Mouse (Mus musculus): ENCODE measurements around the gene Eif2ak4. TPM values are rescaled to one million over a fixed set of nuclear protein-coding genes. Genes with fewer than 3 reads are reported as not detected.

The Eif2ak4 gene
- 7.5 and 7.6 TPM in 2 replicates for polyA plus RNA-seq (2015; fragmentation: Nextera tagmentation; extraction: Ambion mirVana)

- H3K9me3 ChIP-seq: no peaks in the 10 kb centered on the region
- ATAC-seq: peak; percentile 98
- H3K36me3 ChIP-seq: no peaks in the 10 kb centered on the region
- H3K4me1 ChIP-seq (replicated peaks): peaks cover 17% of the 10 kb centered on the region
- WGBS: under 1% methylated on average over 61 of the region's 61 CpGs
- H3K4me2 ChIP-seq (replicated peaks): peak within 1 kb of the TSS; percentile 71
- H3K4me3 ChIP-seq (replicated peaks): peak within 1 kb of the TSS; percentile 82
- peak within 1 kb of the TSS; percentile 90 for H3K27ac ChIP-seq
- H3K9ac ChIP-seq (replicated peaks): peak within 1 kb of the TSS; percentile 86
- no peaks in the 10 kb centered on the region for H3K27me3 ChIP-seq
Observed at GRCm38 (mm10) chr2:118388341-118389335, at the start of gene Eif2ak4. Eif2ak4 (plus strand) TSS chr2:118388618.

DNA sequence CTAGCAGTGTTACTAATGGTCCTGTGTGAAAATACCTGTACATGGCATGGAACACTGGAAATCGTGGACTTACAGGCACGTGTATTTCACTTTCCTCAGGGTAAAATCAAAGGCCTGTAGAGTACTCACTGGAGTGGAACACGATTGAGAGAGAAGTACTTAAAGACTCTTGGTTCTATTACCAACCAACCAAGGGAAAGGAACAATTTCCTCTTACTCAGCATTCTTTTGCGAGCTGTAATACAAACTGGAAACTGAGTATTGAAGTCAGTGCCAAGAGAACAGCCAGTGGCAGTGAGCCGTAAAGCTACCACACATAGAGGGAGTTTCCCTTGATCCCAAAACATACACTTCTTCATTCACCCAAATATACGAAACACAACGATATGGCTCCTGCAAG is 47.1 kb upstream of the Eif2ak4 start:
- Histone ChIP-seq H3K27me3 (no peaks in the 10 kb centered on the region), H3K4me2 (replicated peaks) (no peak overlapping the region), H3K4me3 (replicated peaks) (no peak overlapping the region), H3K4me1 (replicated peaks) (peaks cover 9% of the 10 kb centered on the region; the same call in 1 of the 2 replicates), H3K9me3 (no peaks in the 10 kb centered on the region), H3K9ac (replicated peaks) (no peak overlapping the region), H3K36me3 (no peaks in the 10 kb centered on the region), H3K27ac (no peak overlapping the region)
- no peak for ATAC-seq
- 83% methylated on average over 7 of the region's 7 CpGs for WGBS

GRCm38 (mm10) chr2:118343897-118344296 is 44.5 kb upstream of the Eif2ak4 start:
- no peak overlapping the region for H3K4me3 ChIP-seq (replicated peaks)
- no peak for ATAC-seq
- no peaks in the 10 kb centered on the region for H3K36me3 ChIP-seq
- H3K9ac ChIP-seq (replicated peaks): no peak overlapping the region
- H3K27me3 ChIP-seq: no peaks in the 10 kb centered on the region
- H3K4me2 ChIP-seq (replicated peaks): no peak overlapping the region
- peaks cover 9% of the 10 kb centered on the region; the same call in 1 of the 2 replicates for H3K4me1 ChIP-seq (replicated peaks)
- H3K9me3 ChIP-seq: no peaks in the 10 kb centered on the region
- no peak overlapping the region for H3K27ac ChIP-seq
- WGBS: 81% methylated on average over 3 of the region's 3 CpGs

DNA sequence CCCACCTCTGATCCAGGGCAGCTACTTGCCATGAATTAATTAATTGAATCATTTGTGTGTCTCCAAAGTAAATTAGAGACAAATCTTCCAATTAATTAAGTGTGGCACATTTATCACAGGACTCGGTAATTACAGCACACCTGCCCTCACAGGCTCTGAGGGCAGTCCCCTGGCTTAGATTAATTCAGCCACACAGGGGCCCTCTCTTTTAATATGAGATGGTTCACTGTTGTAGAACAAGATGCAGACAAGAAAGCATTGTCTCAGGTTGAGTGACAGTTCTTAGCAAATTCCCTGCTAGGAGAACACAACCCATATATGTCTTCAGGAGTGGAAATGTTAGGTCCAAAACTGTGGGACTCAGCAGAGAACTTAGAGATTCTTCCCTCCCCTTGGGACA is 42.9 kb upstream of the Eif2ak4 start:
- H3K4me3 ChIP-seq (replicated peaks): no peak overlapping the region
- no peak overlapping the region for H3K9ac ChIP-seq (replicated peaks)
- H3K27ac ChIP-seq: no peak overlapping the region
- H3K4me1 ChIP-seq (replicated peaks): peaks cover 9% of the 10 kb centered on the region; the same call in 1 of the 2 replicates
- H3K36me3 ChIP-seq: no peaks in the 10 kb centered on the region
- ATAC-seq: no peak
- H3K9me3 ChIP-seq: no peaks in the 10 kb centered on the region
- no peaks in the 10 kb centered on the region for H3K27me3 ChIP-seq
- WGBS: 24% methylated on average over 1 of the region's 1 CpGs
- no peak overlapping the region for H3K4me2 ChIP-seq (replicated peaks)

DNA sequence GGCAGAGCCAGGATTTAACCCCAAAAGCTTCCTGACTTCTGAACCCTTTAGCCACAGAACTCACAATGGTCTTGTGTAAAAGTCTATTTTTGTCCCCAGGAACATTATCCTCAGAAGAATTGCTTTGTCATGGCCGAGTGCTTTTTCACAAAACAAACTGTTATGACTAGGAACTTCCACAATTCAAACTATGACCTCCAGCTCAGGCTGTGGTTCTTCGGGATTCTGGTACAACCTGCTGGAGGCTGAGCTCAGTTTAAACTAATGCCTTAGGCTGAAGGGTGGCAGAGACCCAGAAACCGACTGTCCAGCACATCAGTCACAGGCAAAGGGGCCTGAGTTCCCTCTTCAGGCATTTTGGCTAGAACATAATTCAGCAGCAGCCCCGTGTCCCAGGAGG is 34.9 kb upstream of the Eif2ak4 start:
- Histone ChIP-seq H3K9me3 (no peaks in the 10 kb centered on the region), H3K4me2 (replicated peaks) (no peak overlapping the region), H3K4me1 (replicated peaks) (peaks cover 19% of the 10 kb centered on the region), H3K27me3 (no peaks in the 10 kb centered on the region), H3K27ac (no peak overlapping the region), H3K9ac (replicated peaks) (no peak overlapping the region), H3K4me3 (replicated peaks) (no peak overlapping the region), H3K36me3 (no peaks in the 10 kb centered on the region)
- ATAC-seq: no peak
- 27% methylated on average over 4 of the region's 4 CpGs for WGBS

GRCm38 (mm10) chr2:118353916-118354403 is 34.5 kb upstream of the Eif2ak4 start:
- H3K27ac ChIP-seq: no peak overlapping the region
- no peak overlapping the region for H3K4me3 ChIP-seq (replicated peaks)
- ATAC-seq: no peak
- H3K27me3 ChIP-seq: no peaks in the 10 kb centered on the region
- H3K4me2 ChIP-seq (replicated peaks): no peak overlapping the region
- H3K9me3 ChIP-seq: no peaks in the 10 kb centered on the region
- H3K9ac ChIP-seq (replicated peaks): no peak overlapping the region
- peaks cover 19% of the 10 kb centered on the region for H3K4me1 ChIP-seq (replicated peaks)
- 37% methylated on average over 4 of the region's 4 CpGs for WGBS
- H3K36me3 ChIP-seq: no peaks in the 10 kb centered on the region

- H3K4me1 ChIP-seq (replicated peaks): peaks cover 19% of the 10 kb centered on the region
- no peak overlapping the region for H3K9ac ChIP-seq (replicated peaks)
- no peaks in the 10 kb centered on the region for H3K36me3 ChIP-seq
- ATAC-seq: peak; percentile 86
- H3K27ac ChIP-seq: no peak overlapping the region
- no peak overlapping the region for H3K4me2 ChIP-seq (replicated peaks)
- WGBS: 41% methylated on average over 6 of the region's 6 CpGs
- H3K9me3 ChIP-seq: no peaks in the 10 kb centered on the region
- H3K27me3 ChIP-seq: no peaks in the 10 kb centered on the region
- no peak overlapping the region for H3K4me3 ChIP-seq (replicated peaks)
Observed at GRCm38 (mm10) chr2:118355138-118355719, 33.2 kb upstream of the Eif2ak4 start.

DNA sequence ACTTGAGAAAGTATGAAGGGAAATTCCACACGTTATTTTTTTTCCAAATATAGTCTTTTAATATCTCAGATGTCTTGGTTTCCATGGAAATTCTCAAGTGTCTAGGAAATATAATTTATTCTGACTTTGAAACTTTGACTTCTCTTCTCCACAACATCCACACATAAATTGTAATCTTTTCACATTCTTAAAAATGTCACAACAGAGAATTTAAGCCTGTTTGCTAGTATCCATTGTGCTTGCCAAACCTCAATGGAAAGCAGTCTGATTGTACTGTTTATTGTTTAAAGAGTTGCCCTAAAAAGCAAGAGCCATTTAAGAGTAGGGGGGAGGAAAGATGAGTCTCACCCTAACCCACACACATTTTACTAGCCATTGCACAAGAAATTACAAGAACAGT is 16.6 kb upstream of the Eif2ak4 start:
- no peak overlapping the region for H3K4me2 ChIP-seq (replicated peaks)
- H3K4me1 ChIP-seq (replicated peaks): peaks cover 18% of the 10 kb centered on the region
- H3K9me3 ChIP-seq: no peaks in the 10 kb centered on the region
- WGBS: 59% methylated on average over 1 of the region's 1 CpGs
- H3K9ac ChIP-seq (replicated peaks): no peak overlapping the region
- no peak overlapping the region for H3K4me3 ChIP-seq (replicated peaks)
- peaks cover 45% of the 10 kb centered on the region for H3K27me3 ChIP-seq
- H3K36me3 ChIP-seq: no peaks in the 10 kb centered on the region
- no peak overlapping the region for H3K27ac ChIP-seq
- ATAC-seq: no peak

DNA sequence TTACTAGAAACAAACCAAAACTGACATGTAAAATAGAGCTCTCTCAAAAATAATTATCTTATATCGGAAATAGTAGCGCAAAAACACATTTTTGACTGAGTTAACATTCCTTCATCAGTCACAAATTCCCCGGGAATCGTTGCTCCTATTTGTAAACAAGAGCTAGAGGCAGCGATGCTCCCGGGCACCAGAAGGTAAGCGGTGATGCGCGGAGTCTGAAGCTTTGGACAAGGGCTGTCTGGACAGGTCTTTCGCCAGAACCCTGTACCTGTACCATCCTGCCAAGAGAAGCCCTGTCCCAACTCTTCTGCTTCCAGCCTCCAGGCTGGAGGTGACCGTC is 15.9 kb upstream of the Eif2ak4 start:
- H3K36me3 ChIP-seq: no peaks in the 10 kb centered on the region
- 9% methylated on average over 11 of the region's 11 CpGs for WGBS
- H3K9ac ChIP-seq (replicated peaks): peak overlapping the region; percentile 56; the same call in 1 of the 2 replicates
- H3K4me1 ChIP-seq (replicated peaks): peaks cover 18% of the 10 kb centered on the region
- H3K4me2 ChIP-seq (replicated peaks): peak overlapping the region; percentile 86
- peak overlapping the region; percentile 54 for H3K4me3 ChIP-seq (replicated peaks)
- H3K27me3 ChIP-seq: peaks cover 45% of the 10 kb centered on the region
- no peaks in the 10 kb centered on the region for H3K9me3 ChIP-seq
- no peak for ATAC-seq
- no peak overlapping the region for H3K27ac ChIP-seq

GRCm38 (mm10) chr2:118372901-118373571 is 15.4 kb upstream of the Eif2ak4 start, which contains the start of gene Gpr176:
Gpr176 (minus strand) TSS chr2:118373419.
- peak within 1 kb of the TSS; percentile 56 for H3K9ac ChIP-seq (replicated peaks)
- H3K36me3 ChIP-seq: no peaks in the 10 kb centered on the region
- H3K4me3 ChIP-seq (replicated peaks): peak within 1 kb of the TSS; percentile 54
- ATAC-seq: peak; percentile 90
- H3K27me3 ChIP-seq: peaks cover 45% of the 10 kb centered on the region
- H3K27ac ChIP-seq: peak within 1 kb of the TSS; percentile 44; the same call in 1 of the 2 replicates
- H3K9me3 ChIP-seq: no peaks in the 10 kb centered on the region
- H3K4me1 ChIP-seq (replicated peaks): peaks cover 18% of the 10 kb centered on the region
- peak within 1 kb of the TSS; percentile 86 for H3K4me2 ChIP-seq (replicated peaks)
- under 1% methylated on average over 48 of the region's 59 CpGs for WGBS

DNA sequence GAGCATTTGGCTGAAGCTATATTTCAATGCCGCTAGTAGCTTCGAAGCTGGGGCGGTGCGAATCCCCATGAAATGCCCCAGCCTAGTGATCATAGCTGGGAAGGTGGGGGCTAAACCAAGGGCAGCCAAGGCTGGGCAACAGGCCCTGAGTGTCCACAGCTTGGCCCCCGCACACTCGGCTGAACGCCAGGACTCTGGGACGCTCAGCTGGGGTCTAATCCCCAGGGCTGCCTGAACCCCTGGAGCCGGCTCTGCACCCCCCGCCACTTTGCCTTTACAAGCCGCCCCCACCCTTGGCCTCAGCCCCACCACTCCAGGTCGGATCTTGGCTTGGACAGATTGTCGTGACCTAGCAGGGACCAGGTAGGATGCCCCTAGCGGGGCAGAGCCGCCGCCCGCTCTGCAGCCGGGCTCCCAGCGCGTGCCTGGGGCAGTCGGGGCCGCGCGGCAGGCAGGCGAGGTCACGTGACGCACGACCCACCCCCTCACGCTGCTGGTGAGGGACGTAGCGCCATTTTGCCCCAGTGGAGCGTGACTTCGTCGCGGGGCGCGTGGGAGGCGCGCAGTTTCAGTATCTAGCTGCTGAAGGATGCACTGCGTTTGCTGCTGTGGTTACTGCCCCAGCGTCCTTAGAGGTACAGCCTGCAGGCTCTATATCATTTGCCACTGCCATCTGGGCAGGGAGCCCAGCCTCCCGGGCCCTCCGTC is 14.7 kb upstream of the Eif2ak4 start:
- Histone ChIP-seq H3K27me3 (peaks cover 50% of the 10 kb centered on the region), H3K4me1 (replicated peaks) (peaks cover 18% of the 10 kb centered on the region), H3K4me2 (replicated peaks) (peak overlapping the region; percentile 86), H3K36me3 (no peaks in the 10 kb centered on the region), H3K4me3 (replicated peaks) (peak overlapping the region; percentile 54), H3K27ac (peak overlapping the region; percentile 44; the same call in 1 of the 2 replicates), H3K9ac (replicated peaks) (peak overlapping the region; percentile 56), H3K9me3 (no peaks in the 10 kb centered on the region)
- peak; percentile 91 for ATAC-seq
- 1% methylated on average over 43 of the region's 43 CpGs for WGBS
